Mouse (Mus musculus) ES-Bruce4 (cell line): ENCODE measurements around the gene Cars2. TPM values are rescaled to one million over a fixed set of nuclear protein-coding genes. Genes with fewer than 3 reads are reported as not detected.

Experiments used
- H3K27ac ChIP-seq: 2 replicates; pipeline ENCODE4 v1.5.1; 2012; ENCODE audit warnings: low read length, inconsistent platforms; ENCODE audit not compliant: insufficient read depth
- H3K27me3 ChIP-seq: 2 replicates; pipeline ENCODE4 v1.6.1; 2012; ENCODE audit warnings: mild to moderate bottlenecking, low read length, inconsistent platforms; ENCODE audit not compliant: control insufficient read depth, poor library complexity, insufficient read depth, severe bottlenecking
- H3K36me3 ChIP-seq: 2 replicates; pipeline ENCODE4 v1.6.1; 2012; ENCODE audit warnings: inconsistent platforms, mild to moderate bottlenecking, low read length, moderate library complexity; ENCODE audit not compliant: control insufficient read depth, poor library complexity, insufficient read depth, severe bottlenecking
- H3K4me1 ChIP-seq: one replicate; pipeline ENCODE4 v1.8.1; 2011; ENCODE audit warnings: low read length; ENCODE audit not compliant: control insufficient read depth, insufficient read depth
- H3K4me3 ChIP-seq: 2 replicates; pipeline ENCODE4 v1.5.1; 2011; ENCODE audit warnings: low read depth, mild to moderate bottlenecking, low read length
- H3K9ac ChIP-seq: 2 replicates; pipeline ENCODE4 v1.6.1; 2012; ENCODE audit warnings: low read depth, mild to moderate bottlenecking, inconsistent platforms; ENCODE audit not compliant: poor library complexity, severe bottlenecking
- H3K9me3 ChIP-seq: replicated peaks from 2 replicates; pipeline ENCODE4 v1.6.1; 2012; ENCODE audit warnings: mild to moderate bottlenecking, low read length, inconsistent platforms; ENCODE audit not compliant: control insufficient read depth, poor library complexity, insufficient read depth, severe bottlenecking
- CTCF ChIP-seq: IDR thresholded peaks from one replicate; pipeline ENCODE4 v1.8.1; 2011; ENCODE audit warnings: low read depth, low read length
- EP300 ChIP-seq: IDR thresholded peaks from 2 replicates; pipeline ENCODE4 v1.6.1; 2011; ENCODE audit warnings: low read depth, low read length; ENCODE audit not compliant: insufficient read depth
- POLR2A ChIP-seq: IDR thresholded peaks from one replicate; pipeline ENCODE4 v1.8.1; 2011; ENCODE audit warnings: low read length; ENCODE audit not compliant: insufficient read depth
- polyA plus RNA-seq: library from polyadenylated mRNA; stranded (reverse); fragments of >200 nt; gene quantifications from 2 replicates; pipeline ENCODE4 v1.2.4, GENCODE M21; 2011; ENCODE audit warnings: low read depth; ENCODE audit not compliant: missing spikeins, insufficient read depth, insufficient read length

Gene Cars2
- polyA plus RNA-seq, 1 experiment, result 19.9 TPM

DNA sequence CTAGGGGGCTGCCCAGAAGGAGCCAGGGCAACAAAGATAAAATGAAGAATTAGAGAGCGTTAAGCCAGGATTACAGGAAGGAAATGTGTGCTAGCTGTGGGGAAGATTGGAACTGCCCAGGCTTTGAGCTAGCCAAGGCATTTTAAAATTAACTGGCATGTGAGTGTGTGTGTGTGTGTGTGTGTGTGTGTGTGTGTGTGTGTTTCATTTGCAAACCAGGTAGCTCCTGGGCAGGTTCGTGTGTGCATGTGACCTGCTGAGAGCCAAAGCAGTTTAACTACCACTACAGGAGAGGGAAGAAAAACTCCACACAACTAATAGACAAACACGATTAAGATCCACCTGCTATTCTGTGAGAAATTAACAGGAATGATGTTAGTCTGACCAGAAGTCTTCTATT, 27.3 kb downstream of the Cars2 start:
- Histone ChIP-seq H3K27me3 (no peaks in the 10 kb centered on the region), H3K4me1 (no peaks in the 10 kb centered on the region), H3K9ac (no peak overlapping the region), H3K4me3 (no peak overlapping the region), H3K27ac (no peak overlapping the region), H3K9me3 (no peaks in the 10 kb centered on the region), H3K36me3 (peaks cover 2% of the 10 kb centered on the region; the same call in 1 of the 2 replicates)
- TF ChIP-seq POLR2A (no peak), CTCF (no peak)

- TF ChIP-seq POLR2A (no peak), EP300 (no peak), CTCF (no peak)
- Histone ChIP-seq H3K27me3 (no peaks in the 10 kb centered on the region), H3K9me3 (no peaks in the 10 kb centered on the region), H3K4me1 (no peaks in the 10 kb centered on the region), H3K27ac (no peak overlapping the region), H3K36me3 (peaks cover 9% of the 10 kb centered on the region), H3K9ac (no peak overlapping the region), H3K4me3 (no peak overlapping the region)
Observed at GRCm38 (mm10) chr8:11518676-11519075, 31.9 kb downstream of the Cars2 start.

DNA sequence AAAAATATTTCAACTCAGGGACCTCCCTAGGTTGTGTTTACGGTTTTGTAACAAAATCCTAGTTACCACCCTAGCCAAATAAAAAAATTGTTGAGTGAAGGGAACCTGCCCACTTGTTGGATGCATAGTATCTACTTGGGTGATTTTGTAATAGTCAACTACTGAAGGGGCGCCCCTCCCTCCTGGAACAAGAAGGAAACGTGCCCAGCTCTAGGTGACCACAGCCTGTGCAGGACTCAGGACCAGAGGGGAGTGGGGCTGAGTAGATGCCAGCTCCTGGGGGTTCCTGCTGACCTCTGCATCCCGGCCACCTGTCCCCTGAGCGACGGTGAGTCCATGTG, 32.6 kb downstream of the Cars2 start:
- TF ChIP-seq POLR2A (no peak), EP300 (no peak), CTCF (no peak)
- Histone ChIP-seq H3K27me3 (no peaks in the 10 kb centered on the region), H3K4me1 (no peaks in the 10 kb centered on the region), H3K27ac (no peak overlapping the region), H3K36me3 (peaks cover 15% of the 10 kb centered on the region), H3K4me3 (no peak overlapping the region), H3K9ac (no peak overlapping the region), H3K9me3 (no peaks in the 10 kb centered on the region)

- Histone ChIP-seq H3K4me1 (no peaks in the 10 kb centered on the region), H3K4me3 (no peak overlapping the region), H3K36me3 (peaks cover 19% of the 10 kb centered on the region), H3K9ac (no peak overlapping the region), H3K27ac (no peak overlapping the region), H3K9me3 (no peaks in the 10 kb centered on the region), H3K27me3 (no peaks in the 10 kb centered on the region)
- TF ChIP-seq POLR2A (no peak), CTCF (no peak), EP300 (no peak)
Observed at GRCm38 (mm10) chr8:11517366-11518055, 33.1 kb downstream of the Cars2 start.

GRCm38 (mm10) chr8:11516292-11516691, 34.3 kb downstream of the Cars2 start:
- H3K27me3 ChIP-seq, result no peaks in the 10 kb centered on the region
- H3K4me3 ChIP-seq, result no peak overlapping the region
- no peak overlapping the region for H3K9ac ChIP-seq
- H3K9me3 ChIP-seq, result no peaks in the 10 kb centered on the region
- H3K36me3 ChIP-seq, result peaks cover 30% of the 10 kb centered on the region
- no peak overlapping the region for H3K27ac ChIP-seq
- no peak for TF ChIP-seq POLR2A
- TF ChIP-seq CTCF, result no peak
- TF ChIP-seq EP300, result no peak
- no peaks in the 10 kb centered on the region for H3K4me1 ChIP-seq

- H3K27ac ChIP-seq, result no peak overlapping the region
- no peaks in the 10 kb centered on the region for H3K9me3 ChIP-seq
- TF ChIP-seq CTCF, result no peak
- no peak for TF ChIP-seq POLR2A
- H3K4me1 ChIP-seq, result no peaks in the 10 kb centered on the region
- H3K4me3 ChIP-seq, result no peak overlapping the region
- no peak overlapping the region for H3K9ac ChIP-seq
- no peaks in the 10 kb centered on the region for H3K27me3 ChIP-seq
- H3K36me3 ChIP-seq, result peaks cover 52% of the 10 kb centered on the region
Observed at GRCm38 (mm10) chr8:11513247-11513646, 37.3 kb downstream of the Cars2 start.
